Mouse (Mus musculus) stomach, embryonic 15.5 days (tissue): ENCODE data around the gene Barx2. TPM values are rescaled to one million over a fixed set of nuclear protein-coding genes. Genes with fewer than 3 reads are reported as not detected.
"Not testable (repeated sequence)": the region's sequence is repeated elsewhere in the genome, so short reads cannot be mapped to it uniquely, and the experiment has no call there.

ENCODE experiments used
- ATAC-seq: fragments of 200-750 bp; cut with Nextera tagmentation; 2 replicates; pipeline ENCODE4 v1.8.0; 2017; ENCODE audit warnings: low read depth, moderate number of reproducible peaks, moderate TSS enrichment; ENCODE audit not compliant: insufficient read depth, low FRiP score
- H3K27ac ChIP-seq: fragments of 300-500 bp; sonication (generic); 2 replicates; pipeline ENCODE4 v1.5.1; 2015; ENCODE audit warnings: mild to moderate bottlenecking, inconsistent platforms
- H3K27me3 ChIP-seq: fragments of 300-500 bp; sonication (generic); replicated peaks from 2 replicates; pipeline ENCODE4 v1.6.1; 2015; ENCODE audit warnings: inconsistent platforms
- H3K36me3 ChIP-seq: fragments of 300-500 bp; sonication (generic); 2 replicates; pipeline ENCODE4 v1.6.1; 2015; ENCODE audit warnings: inconsistent platforms
- H3K4me1 ChIP-seq: fragments of 300-500 bp; sonication (generic); 2 replicates; pipeline ENCODE4 v1.6.1; 2015; ENCODE audit warnings: inconsistent platforms
- H3K4me2 ChIP-seq: fragments of 300-500 bp; sonication (generic); 2 replicates; pipeline ENCODE4 v1.6.1; 2015; ENCODE audit warnings: mild to moderate bottlenecking, inconsistent platforms
- H3K4me3 ChIP-seq: fragments of 300-500 bp; sonication (generic); replicated peaks from 2 replicates; pipeline ENCODE4 v1.5.1; 2015; ENCODE audit warnings: inconsistent platforms
- H3K9ac ChIP-seq: fragments of 300-500 bp; sonication (generic); 2 replicates; pipeline ENCODE4 v1.6.1; 2015; ENCODE audit warnings: inconsistent platforms
- H3K9me3 ChIP-seq: fragments of 300-500 bp; sonication (generic); 2 replicates; pipeline ENCODE4 v1.6.1; 2016; ENCODE audit warnings: inconsistent platforms
- WGBS: fragments of 180-500 bp; shearing (Covaris S2); methylation state at CpG from one replicate; pipeline ENCODE4 v1.1.7; 2015; 5-methylcytosine and 5-hydroxymethylcytosine counted together
- polyA plus RNA-seq: library from polyadenylated mRNA; unstranded; fragments of >200 nt; fragmentation: Nextera tagmentation; extraction: Ambion mirVana; gene quantifications from 2 replicates; pipeline ENCODE4 v1.2.1, GENCODE M21; 2015

Barx2 gene
- polyA plus RNA-seq, result 0.62 and 0.69 TPM in 2 replicates

GRCm38 (mm10) chr9:31912921-31913738 lies at the start of gene Barx2:
TSS of gene Barx2 (minus strand) at chr9:31913462.
- peak; percentile 76; the same call in 1 of the 2 replicates for ATAC-seq
- Histone ChIP-seq H3K27ac (no peak within 1 kb of the TSS), H3K9ac (0 out of 2 replicates have a peak within 1 kb of the TSS, but pooled peaks have one; percentile 19), H3K4me2 (peak within 1 kb of the TSS; percentile 93), H3K4me1 (peaks cover 23% of the 10 kb centered on the region), H3K9me3 (no peaks in the 10 kb centered on the region), H3K36me3 (no peaks in the 10 kb centered on the region), H3K4me3 (peak within 1 kb of the TSS; percentile 49), H3K27me3 (peaks cover 76% of the 10 kb centered on the region)
- WGBS, result under 1% methylated on average over 81 of the region's 81 CpGs

GRCm38 (mm10) chr9:31962265-31962664 lies 49.0 kb upstream of the Barx2 start:
- H3K27ac ChIP-seq, result no peak overlapping the region
- ATAC-seq, result no peak
- no peak overlapping the region for H3K9ac ChIP-seq
- 47% methylated on average over 1 of the region's 1 CpGs for WGBS
- H3K27me3 ChIP-seq, result no peaks in the 10 kb centered on the region
- H3K9me3 ChIP-seq, result no peaks in the 10 kb centered on the region
- H3K36me3 ChIP-seq, result no peaks in the 10 kb centered on the region
- no peaks in the 10 kb centered on the region for H3K4me1 ChIP-seq
- H3K4me2 ChIP-seq, result no peak overlapping the region
- no peak overlapping the region for H3K4me3 ChIP-seq

GRCm38 (mm10) chr9:31960488-31960887 lies 47.2 kb upstream of the Barx2 start:
- ATAC-seq, result no peak
- H3K9me3 ChIP-seq, result no peaks in the 10 kb centered on the region
- no peak overlapping the region for H3K9ac ChIP-seq
- H3K27me3 ChIP-seq, result no peaks in the 10 kb centered on the region
- H3K4me2 ChIP-seq, result no peak overlapping the region
- 38% methylated on average over 2 of the region's 2 CpGs for WGBS
- no peak overlapping the region for H3K4me3 ChIP-seq
- H3K36me3 ChIP-seq, result no peaks in the 10 kb centered on the region
- H3K4me1 ChIP-seq, result no peaks in the 10 kb centered on the region
- no peak overlapping the region for H3K27ac ChIP-seq

GRCm38 (mm10) chr9:31958120-31958519 lies 44.9 kb upstream of the Barx2 start:
- no peaks in the 10 kb centered on the region for H3K27me3 ChIP-seq
- no peak for ATAC-seq
- H3K36me3 ChIP-seq, result no peaks in the 10 kb centered on the region
- H3K27ac ChIP-seq, result no peak overlapping the region
- H3K4me1 ChIP-seq, result no peaks in the 10 kb centered on the region
- H3K9me3 ChIP-seq, result no peaks in the 10 kb centered on the region
- no peak overlapping the region for H3K4me3 ChIP-seq
- no peak overlapping the region for H3K4me2 ChIP-seq
- H3K9ac ChIP-seq, result no peak overlapping the region

- no peaks in the 10 kb centered on the region for H3K36me3 ChIP-seq
- H3K4me2 ChIP-seq, result no peak overlapping the region
- no peak overlapping the region for H3K4me3 ChIP-seq
- ATAC-seq, result no peak
- H3K9ac ChIP-seq, result no peak overlapping the region
- no peaks in the 10 kb centered on the region for H3K9me3 ChIP-seq
- H3K27me3 ChIP-seq, result no peaks in the 10 kb centered on the region
- H3K27ac ChIP-seq, result no peak overlapping the region
- H3K4me1 ChIP-seq, result no peaks in the 10 kb centered on the region
- WGBS, result 85% methylated on average over 5 of the region's 5 CpGs
These were observed 37.2 kb upstream of the Barx2 start for GRCm38 (mm10) chr9:31950506-31950905.

GRCm38 (mm10) chr9:31949031-31949430 lies 35.8 kb upstream of the Barx2 start:
- ATAC-seq, result no peak
- Histone ChIP-seq H3K4me1 (no peaks in the 10 kb centered on the region), H3K36me3 (no peaks in the 10 kb centered on the region), H3K9ac (no peak overlapping the region), H3K27me3 (no peaks in the 10 kb centered on the region), H3K9me3 (no peaks in the 10 kb centered on the region), H3K27ac (no peak overlapping the region), H3K4me3 (no peak overlapping the region), H3K4me2 (no peak overlapping the region)
- 85% methylated on average over 5 of the region's 5 CpGs for WGBS

- H3K27ac ChIP-seq, result no peak overlapping the region
- H3K9me3 ChIP-seq, result no peaks in the 10 kb centered on the region
- no peaks in the 10 kb centered on the region for H3K4me1 ChIP-seq
- H3K27me3 ChIP-seq, result no peaks in the 10 kb centered on the region
- no peaks in the 10 kb centered on the region for H3K36me3 ChIP-seq
- ATAC-seq, result no peak
- H3K4me3 ChIP-seq, result no peak overlapping the region
- no peak overlapping the region for H3K9ac ChIP-seq
- 80% methylated on average over 10 of the region's 10 CpGs for WGBS
- H3K4me2 ChIP-seq, result no peak overlapping the region
These were observed 33.8 kb upstream of the Barx2 start for GRCm38 (mm10) chr9:31947051-31947450.

GRCm38 (mm10) chr9:31942334-31942733 lies 29.1 kb upstream of the Barx2 start:
- Histone ChIP-seq H3K9ac (no peak overlapping the region), H3K4me1 (no peaks in the 10 kb centered on the region), H3K9me3 (no peaks in the 10 kb centered on the region), H3K36me3 (no peaks in the 10 kb centered on the region), H3K4me3 (no peak overlapping the region), H3K27ac (no peak overlapping the region), H3K27me3 (no peaks in the 10 kb centered on the region), H3K4me2 (no peak overlapping the region)
- 38% methylated on average over 1 of the region's 1 CpGs for WGBS
- no peak for ATAC-seq

- 90% methylated on average over 15 of the region's 16 CpGs for WGBS
- H3K27me3 ChIP-seq, H3K9me3 ChIP-seq, H3K27ac ChIP-seq, H3K4me3 ChIP-seq, H3K4me2 ChIP-seq, H3K36me3 ChIP-seq, H3K4me1 ChIP-seq, H3K9ac ChIP-seq, ATAC-seq: not testable (repeated sequence)
These were observed 23.2 kb upstream of the Barx2 start for GRCm38 (mm10) chr9:31936486-31936885.

GRCm38 (mm10) chr9:31931691-31932090 lies 18.4 kb upstream of the Barx2 start:
- no peak for ATAC-seq
- 45% methylated on average over 5 of the region's 5 CpGs for WGBS
- H3K9ac ChIP-seq, result no peak overlapping the region
- H3K27me3 ChIP-seq, result no peaks in the 10 kb centered on the region
- no peaks in the 10 kb centered on the region for H3K4me1 ChIP-seq
- no peaks in the 10 kb centered on the region for H3K9me3 ChIP-seq
- H3K27ac ChIP-seq, result no peak overlapping the region
- no peaks in the 10 kb centered on the region for H3K36me3 ChIP-seq
- H3K4me2 ChIP-seq, result no peak overlapping the region
- H3K4me3 ChIP-seq, result no peak overlapping the region

GRCm38 (mm10) chr9:31931255-31931654 lies 18.0 kb upstream of the Barx2 start:
- H3K4me1 ChIP-seq, result no peaks in the 10 kb centered on the region
- H3K4me2 ChIP-seq, result no peak overlapping the region
- H3K9ac ChIP-seq, result no peak overlapping the region
- H3K9me3 ChIP-seq, result no peaks in the 10 kb centered on the region
- no peaks in the 10 kb centered on the region for H3K27me3 ChIP-seq
- H3K36me3 ChIP-seq, result no peaks in the 10 kb centered on the region
- no peak overlapping the region for H3K27ac ChIP-seq
- WGBS, result 70% methylated on average over 3 of the region's 3 CpGs
- no peak overlapping the region for H3K4me3 ChIP-seq
- ATAC-seq, result no peak

- Histone ChIP-seq H3K27ac (no peak overlapping the region), H3K9me3 (no peaks in the 10 kb centered on the region), H3K27me3 (no peaks in the 10 kb centered on the region), H3K4me2 (no peak overlapping the region), H3K4me3 (no peak overlapping the region), H3K36me3 (no peaks in the 10 kb centered on the region), H3K9ac (no peak overlapping the region), H3K4me1 (peaks cover 2% of the 10 kb centered on the region; the same call in 1 of the 2 replicates)
- 63% methylated on average over 3 of the region's 3 CpGs for WGBS
- ATAC-seq, result no peak
These were observed 13.5 kb upstream of the Barx2 start for GRCm38 (mm10) chr9:31926766-31927165.
